Mouse (Mus musculus) layer of hippocampus, postnatal 14 days (tissue): Measurements from ENCODE around the gene Col4a4. TPM values are rescaled to one million over a fixed set of nuclear protein-coding genes. Genes with fewer than 3 reads are reported as not detected.

Experiments
- DNase-seq, 2 experiments: peaks; one replicate each; pipeline ENCODE4 v3.0.0; 2021 to 2022; ENCODE audit warnings: low spot score in 2 of 2, mixed read lengths in 1 of 2
- total RNA-seq, 2 experiments: library from RNA; stranded (reverse); gene quantifications; 2 replicates each; pipeline ENCODE4 v1.2.3; 2021

Gene Col4a4
- total RNA-seq, 2 experiments from 2014 or later = 0.74 to 1.5 TPM

GRCm38 (mm10) chr1:82578320-82578719 lies 8.3 kb downstream of the Col4a4 start:
- DNase-seq = no peak

GRCm38 (mm10) chr1:82577915-82578314 lies 8.7 kb downstream of the Col4a4 start:
- DNase-seq = no peak

GRCm38 (mm10) chr1:82577339-82577738 lies 9.3 kb downstream of the Col4a4 start:
- no peak for DNase-seq

GRCm38 (mm10) chr1:82576182-82576581 lies 10.5 kb downstream of the Col4a4 start:
- DNase-seq = no peak

GRCm38 (mm10) chr1:82575681-82576080 lies 11.0 kb downstream of the Col4a4 start:
- no peak for DNase-seq

GRCm38 (mm10) chr1:82571758-82572157 lies 14.9 kb downstream of the Col4a4 start:
- no peak for DNase-seq

GRCm38 (mm10) chr1:82569405-82569804 lies 17.2 kb downstream of the Col4a4 start:
- no peak for DNase-seq

- no peak for DNase-seq
Observed at GRCm38 (mm10) chr1:82560223-82560622, 26.4 kb downstream of the Col4a4 start.

GRCm38 (mm10) chr1:82554889-82555288 lies 31.8 kb downstream of the Col4a4 start:
- DNase-seq = no peak

- DNase-seq = peak in 1 of 2 experiments; percentile 22
Observed at GRCm38 (mm10) chr1:82554443-82554850, 32.2 kb downstream of the Col4a4 start.

- DNase-seq = no peak
Observed at GRCm38 (mm10) chr1:82545199-82545960, 41.3 kb downstream of the Col4a4 start.

- no peak for DNase-seq
Observed at GRCm38 (mm10) chr1:82544419-82545185, 42.0 kb downstream of the Col4a4 start.

GRCm38 (mm10) chr1:82543934-82544333 lies 42.7 kb downstream of the Col4a4 start:
- DNase-seq = no peak

GRCm38 (mm10) chr1:82540056-82540455 lies 46.6 kb downstream of the Col4a4 start:
- no peak for DNase-seq

GRCm38 (mm10) chr1:82537848-82538247 lies 48.8 kb downstream of the Col4a4 start:
- DNase-seq = no peak

GRCm38 (mm10) chr1:82536515-82537174 lies 50.0 kb downstream of the Col4a4 start:
- DNase-seq = peak in 1 of 2 experiments; percentile 12

GRCm38 (mm10) chr1:82527931-82528330 lies 58.7 kb downstream of the Col4a4 start:
- DNase-seq = no peak

- DNase-seq = no peak
Observed at GRCm38 (mm10) chr1:82491954-82492353, 94.7 kb downstream of the Col4a4 start.

GRCm38 (mm10) chr1:82486371-82486770 lies 100.3 kb downstream of the Col4a4 start:
- no peak for DNase-seq

GRCm38 (mm10) chr1:82482371-82482770 lies 104.3 kb downstream of the Col4a4 start:
- no peak for DNase-seq

GRCm38 (mm10) chr1:82479696-82480487 lies 106.8 kb downstream of the Col4a4 start:
- DNase-seq = no peak
